Mouse (Mus musculus) kidney, adult 2 months (tissue): ENCODE data around the gene Ankrd23. TPM values are rescaled to one million over a fixed set of nuclear protein-coding genes. Genes with fewer than 3 reads are reported as not detected.

ENCODE experiments used
- DNase-seq: peaks from one replicate; pipeline ENCODE4 v3.0.0; 2021
- H3K27ac ChIP-seq: fragments of 200-500 bp; 2 replicates; pipeline ENCODE4 v1.5.1; 2012; ENCODE audit warnings: low read depth, low read length, control low read depth, inconsistent platforms; ENCODE audit not compliant: insufficient read depth
- H3K27me3 ChIP-seq: fragments of 200-500 bp; replicated peaks from 2 replicates; pipeline ENCODE4 v1.6.1; 2012; ENCODE audit warnings: mild to moderate bottlenecking, moderate library complexity, low read length, inconsistent platforms; ENCODE audit not compliant: control insufficient read depth, insufficient read depth
- H3K36me3 ChIP-seq: fragments of 200-500 bp; 2 replicates; pipeline ENCODE4 v1.6.1; 2012; ENCODE audit warnings: mild to moderate bottlenecking, moderate library complexity, low read length, inconsistent platforms; ENCODE audit not compliant: control insufficient read depth, insufficient read depth
- H3K4me1 ChIP-seq: fragments of 200-500 bp; 2 replicates; pipeline ENCODE4 v1.6.1; 2011; ENCODE audit warnings: low read length; ENCODE audit not compliant: control insufficient read depth, insufficient read depth
- H3K4me3 ChIP-seq: fragments of 200-500 bp; 2 replicates; pipeline ENCODE4 v1.5.1; 2011; ENCODE audit warnings: mild to moderate bottlenecking, low read depth, low read length, control low read depth; ENCODE audit not compliant: insufficient read depth
- CTCF ChIP-seq: fragments of 200-500 bp; conservative IDR thresholded peaks from 2 replicates; pipeline ENCODE4 v1.5.1; 2011; ENCODE audit warnings: low read depth, mild to moderate bottlenecking, control low read depth, low read length, moderate library complexity, mixed read lengths; ENCODE audit not compliant: insufficient read depth, insufficient read length
- POLR2A ChIP-seq: fragments of 200-500 bp; IDR thresholded peaks from one replicate; pipeline ENCODE4 v1.6.1; 2011; ENCODE audit warnings: low read depth, low read length, control low read depth
- WGBS: fragments of 180-500 bp; shearing (Covaris S2); methylation state at CpG from one replicate; pipeline ENCODE4 v1.1.7; 2018; 5-methylcytosine and 5-hydroxymethylcytosine counted together
- polyA plus RNA-seq: library from polyadenylated mRNA; depleted of rRNA; stranded (reverse); fragments of >200 nt; gene quantifications from 2 replicates; pipeline ENCODE4 v1.2.3, GENCODE M21; 2012

Ankrd23 gene
- polyA plus RNA-seq, 1 experiment = 37.9 TPM

- WGBS = 64% methylated on average over 2 of the region's 2 CpGs
- no peak overlapping the region for H3K27ac ChIP-seq
- no peak for DNase-seq
- TF ChIP-seq CTCF (no peak), POLR2A (no peak)
- peaks cover 5% of the 10 kb centered on the region; the same call in 1 of the 2 replicates for H3K4me1 ChIP-seq
- H3K36me3 ChIP-seq = no peaks in the 10 kb centered on the region
- H3K27me3 ChIP-seq = no peaks in the 10 kb centered on the region
- H3K4me3 ChIP-seq = no peak overlapping the region
Observed at GRCm38 (mm10) chr1:36545382-36545781, 8.7 kb upstream of the Ankrd23 start.

GRCm38 (mm10) chr1:36542925-36543324 lies 6.2 kb upstream of the Ankrd23 start:
- WGBS = 85% methylated on average over 9 of the region's 9 CpGs
- TF ChIP-seq CTCF = no peak
- no peak for TF ChIP-seq POLR2A
- H3K36me3 ChIP-seq = no peaks in the 10 kb centered on the region

GRCm38 (mm10) chr1:36541844-36542243 lies 5.2 kb upstream of the Ankrd23 start:
- no peak overlapping the region for H3K4me3 ChIP-seq
- 93% methylated on average over 16 of the region's 16 CpGs for WGBS
- peaks cover 9% of the 10 kb centered on the region; the same call in 1 of the 2 replicates for H3K4me1 ChIP-seq
- no peaks in the 10 kb centered on the region for H3K36me3 ChIP-seq
- no peaks in the 10 kb centered on the region for H3K27me3 ChIP-seq
- H3K27ac ChIP-seq = no peak overlapping the region
- DNase-seq = no peak
- TF ChIP-seq CTCF (no peak), POLR2A (no peak)

More at GRCm38 (mm10) chr1:36542925-36543324, 6.2 kb upstream of the Ankrd23 start:
- Histone ChIP-seq H3K4me1 (peaks cover 9% of the 10 kb centered on the region; the same call in 1 of the 2 replicates), H3K27ac (no peak overlapping the region), H3K27me3 (no peaks in the 10 kb centered on the region), H3K4me3 (no peak overlapping the region)
- DNase-seq = no peak

GRCm38 (mm10) chr1:36540807-36541206 lies 4.1 kb upstream of the Ankrd23 start:
- Histone ChIP-seq H3K4me3 (no peak overlapping the region), H3K4me1 (peaks cover 12% of the 10 kb centered on the region; the same call in 1 of the 2 replicates), H3K27ac (no peak overlapping the region), H3K36me3 (no peaks in the 10 kb centered on the region), H3K27me3 (no peaks in the 10 kb centered on the region)
- TF ChIP-seq POLR2A = no peak
- no peak for TF ChIP-seq CTCF
- 87% methylated on average over 12 of the region's 12 CpGs for WGBS
- DNase-seq = no peak

- peak overlapping the region; percentile 58; the same call in 1 of the 2 replicates for H3K27ac ChIP-seq
- no peak for DNase-seq
- no peaks in the 10 kb centered on the region for H3K36me3 ChIP-seq
- H3K4me3 ChIP-seq = no peak overlapping the region
- H3K4me1 ChIP-seq = peaks cover 11% of the 10 kb centered on the region; the same call in 1 of the 2 replicates
- H3K27me3 ChIP-seq = no peaks in the 10 kb centered on the region
- TF ChIP-seq CTCF = no peak
- no peak for TF ChIP-seq POLR2A
- WGBS = 95% methylated on average over 11 of the region's 11 CpGs
Observed at GRCm38 (mm10) chr1:36540132-36540531, 3.4 kb upstream of the Ankrd23 start.

- Histone ChIP-seq H3K27me3 (no peaks in the 10 kb centered on the region), H3K4me1 (peaks cover 14% of the 10 kb centered on the region; the same call in 1 of the 2 replicates), H3K27ac (peak within 1 kb of the TSS; percentile 74), H3K4me3 (no peak within 1 kb of the TSS), H3K36me3 (no peaks in the 10 kb centered on the region)
- 21% methylated on average over 9 of the region's 9 CpGs for WGBS
- TF ChIP-seq CTCF (no peak), POLR2A (no peak)
- peak; percentile 95 for DNase-seq
Observed at GRCm38 (mm10) chr1:36539186-36539585, 2.5 kb upstream of the Ankrd23 start, which contains the start of gene Gm42417. Gene Gm42417 (minus strand): TSS chr1:36539429.

GRCm38 (mm10) chr1:36538727-36539126 lies 2.0 kb upstream of the Ankrd23 start:
- H3K27me3 ChIP-seq = no peaks in the 10 kb centered on the region
- no peak for TF ChIP-seq CTCF
- TF ChIP-seq POLR2A = no peak
- DNase-seq = no peak
- peaks cover 11% of the 10 kb centered on the region; the same call in 1 of the 2 replicates for H3K4me1 ChIP-seq
- no peak overlapping the region for H3K4me3 ChIP-seq
- no peaks in the 10 kb centered on the region for H3K36me3 ChIP-seq
- peak overlapping the region; percentile 74 for H3K27ac ChIP-seq
- 48% methylated on average over 4 of the region's 4 CpGs for WGBS
